Mouse (Mus musculus) lung, postnatal 0 days (tissue): ENCODE data around the gene Eif1.

Experiments used
- CTCF ChIP-seq: IDR thresholded peaks from 2 replicates; pipeline ENCODE4 v1.5.1; 2016; ENCODE audit warnings: antibody characterized with exemption, mild to moderate bottlenecking
- EP300 ChIP-seq: IDR thresholded peaks from 2 replicates; pipeline ENCODE4 v1.6.1; 2016; ENCODE audit warnings: antibody characterized with exemption, mild to moderate bottlenecking, control low read depth

GRCm38 (mm10) chr11:100362979-100363562 is 43.4 kb downstream of the Eif1 start:
- TF ChIP-seq CTCF (peak; percentile 91), EP300 (no peak)
